Mouse (Mus musculus) CD4-positive, CD25-positive, alpha-beta regulatory T cell, adult 4 months (primary cell): ENCODE data around the gene C1ql4. TPM values are rescaled to one million over a fixed set of nuclear protein-coding genes. Genes with fewer than 3 reads are reported as not detected.
A peak's percentile ranks its signal among the peaks of the same experiment; 100 is the strongest.
"Not testable (repeated sequence)": the region's sequence is repeated elsewhere in the genome, so short reads cannot be mapped to it uniquely, and the experiment has no call there.

Experiments
- ATAC-seq: one replicate; pipeline ENCODE4 v1.8.0; 2017
- polyA plus RNA-seq, 2 experiments: library from polyadenylated mRNA; unstranded; fragments of 100-300 nt; shearing (Covaris generic); gene quantifications; one replicate each; pipeline ENCODE4 v1.2.1; 2017

The C1ql4 gene
- polyA plus RNA-seq, 2 experiments from 2014 or later, result not detected

GRCm38 (mm10) chr15:99097840-99098492 is 10.3 kb upstream of the C1ql4 start:
- ATAC-seq, result no peak

- ATAC-seq, result no peak
Observed at GRCm38 (mm10) chr15:99096831-99097500, 9.3 kb upstream of the C1ql4 start.

GRCm38 (mm10) chr15:99096061-99096793 is 8.6 kb upstream of the C1ql4 start:
- ATAC-seq, result no peak

DNA sequence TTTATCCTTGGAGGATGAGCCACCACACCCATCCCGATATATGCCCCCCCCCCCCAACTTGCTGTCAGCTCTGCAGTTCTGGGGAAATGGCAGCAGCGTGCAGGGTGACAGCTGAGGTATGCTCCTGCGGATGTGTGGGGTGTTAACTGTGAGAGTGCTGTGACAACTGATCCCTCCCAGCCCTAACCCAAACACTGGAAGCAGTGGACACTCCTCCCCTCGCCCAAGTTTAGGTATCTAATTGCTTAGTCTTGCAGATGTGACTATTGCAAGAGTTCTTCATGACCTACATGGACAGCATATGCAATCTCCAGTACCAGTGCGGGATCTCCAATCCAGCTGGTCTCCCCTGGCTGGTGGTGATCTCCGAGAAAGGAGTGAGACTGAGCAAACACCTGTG is 7.7 kb upstream of the C1ql4 start:
- ATAC-seq, result no peak

DNA sequence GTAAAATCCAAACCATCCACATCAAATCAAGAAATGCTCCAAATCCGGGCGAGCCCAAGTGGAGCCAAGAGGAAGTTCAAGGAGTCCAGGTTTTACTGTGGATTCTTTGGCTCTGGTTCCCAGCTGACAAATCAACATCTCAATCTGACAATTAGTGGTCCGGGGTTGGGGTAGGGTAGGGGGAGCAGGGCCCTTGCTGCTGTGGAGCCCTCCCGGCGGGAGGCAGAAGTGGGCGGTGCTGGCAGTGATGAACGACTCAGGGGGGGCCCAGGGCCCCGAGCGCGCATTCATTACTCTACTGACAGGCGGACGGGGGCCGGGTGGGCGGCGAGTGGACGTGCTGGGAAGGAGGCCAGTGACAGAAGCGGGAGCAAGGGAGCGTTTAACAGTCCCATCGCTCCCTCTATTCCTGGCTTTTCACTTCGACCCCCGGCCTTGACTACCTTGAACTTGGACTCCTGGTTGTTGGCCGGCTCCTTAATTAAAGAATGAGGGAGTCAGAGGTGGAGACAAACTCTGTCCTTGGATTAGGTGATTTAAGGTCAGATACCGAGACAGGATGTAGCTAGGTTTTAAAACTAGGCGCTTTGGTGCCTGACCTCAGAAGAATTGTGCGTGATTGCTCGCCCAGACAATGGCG is 7.1 kb upstream of the C1ql4 start:
- no peak for ATAC-seq

DNA sequence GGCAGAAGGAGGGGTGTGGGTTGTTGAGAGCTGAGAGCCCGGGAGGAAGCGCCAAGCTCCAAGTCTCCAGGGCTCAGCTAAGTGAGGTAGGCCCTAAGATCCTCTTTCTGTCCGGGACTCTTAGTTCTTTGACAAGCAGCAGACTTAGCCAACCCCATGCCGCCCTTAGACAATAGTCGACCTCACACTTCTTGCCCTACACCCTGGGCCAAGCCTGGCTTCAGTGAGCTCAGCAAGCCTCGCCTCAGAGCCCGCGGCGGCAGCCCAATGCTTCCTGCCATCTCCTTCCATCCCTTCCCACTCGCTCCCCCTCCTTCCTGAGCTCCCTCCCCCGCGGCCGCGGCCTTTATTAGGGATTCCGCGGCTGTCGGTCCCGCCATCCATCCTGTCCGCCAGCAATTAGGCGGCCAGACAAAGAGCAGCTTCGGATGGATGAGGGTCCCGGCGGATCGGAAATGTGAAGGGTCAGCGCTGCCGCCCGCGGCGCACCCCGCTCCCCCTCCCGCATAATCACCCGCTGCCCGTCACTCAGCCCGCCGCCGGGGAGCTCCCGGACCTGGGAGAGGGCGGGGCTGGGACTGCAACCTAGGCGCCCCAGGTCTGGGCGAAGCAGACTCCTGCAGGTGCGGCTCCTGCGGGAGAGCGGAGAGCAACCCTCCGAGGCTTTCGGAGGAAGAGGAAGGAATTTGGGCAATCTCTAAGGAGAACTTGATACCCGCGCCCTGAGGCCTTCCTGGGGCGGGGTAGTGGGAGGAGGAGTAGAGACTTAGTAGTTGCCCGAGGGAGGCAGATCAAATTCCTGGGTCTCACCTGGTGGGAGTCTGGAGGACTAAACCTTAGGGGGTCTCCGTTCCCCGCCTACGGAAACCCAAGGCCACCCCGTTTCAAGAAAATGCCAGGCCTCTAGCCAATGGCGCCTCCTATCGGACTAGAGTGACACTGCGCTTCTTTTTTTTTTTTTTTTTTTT is 6.0 kb upstream of the C1ql4 start:
- ATAC-seq, result no peak

- ATAC-seq, result no peak
Observed at GRCm38 (mm10) chr15:99092870-99093269, 5.3 kb upstream of the C1ql4 start, which contains the start of gene Dnajc22. Dnajc22 (plus strand) TSS chr15:99093170.

DNA sequence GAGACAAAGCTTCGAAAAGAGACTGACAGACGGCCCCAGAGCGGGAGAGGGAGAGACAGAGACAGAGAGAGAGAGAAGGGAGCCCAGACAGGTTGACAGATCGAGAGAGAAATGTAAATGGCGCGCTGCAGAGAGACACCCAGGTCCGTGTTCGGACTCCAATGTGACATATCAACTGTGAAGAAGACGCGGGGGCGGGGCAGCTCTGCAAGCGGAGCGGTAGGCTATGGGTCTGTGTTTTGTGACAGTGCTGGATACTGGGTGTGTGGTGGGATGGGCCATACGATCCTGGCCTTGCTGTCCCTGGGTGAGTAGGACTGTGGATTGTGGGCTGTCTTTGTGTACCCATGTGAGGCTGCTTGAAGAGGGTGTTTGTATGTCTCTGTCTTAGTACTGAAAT is 1.5 kb upstream of the C1ql4 start:
- ATAC-seq, result no peak

DNA sequence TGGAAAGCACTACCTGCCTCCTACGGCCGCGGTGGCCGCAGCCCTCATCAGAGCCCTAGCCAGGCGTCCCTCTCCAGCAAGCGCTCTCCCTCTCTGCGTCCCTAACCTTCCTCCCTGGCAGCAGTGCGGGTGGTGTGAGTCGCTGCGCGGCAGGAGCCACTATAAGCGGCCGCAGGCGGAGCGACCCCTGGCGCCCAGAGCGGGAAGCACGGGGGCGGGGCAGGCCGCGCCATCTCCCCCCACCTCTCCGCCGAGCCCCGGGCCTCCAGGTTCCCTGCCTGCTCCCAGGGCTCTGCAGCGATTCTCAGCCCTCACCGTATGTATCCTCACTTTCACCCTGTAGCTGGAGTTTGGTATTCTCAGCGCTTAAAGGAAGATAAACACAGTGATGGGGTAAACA is 675 bp upstream of the C1ql4 start:
- ATAC-seq, result peak; percentile 94

GRCm38 (mm10) chr15:99085997-99086396 is 1.6 kb downstream of the C1ql4 start:
- ATAC-seq, result no peak

GRCm38 (mm10) chr15:99084618-99085017 is 3.0 kb downstream of the C1ql4 start:
- ATAC-seq, result no peak

DNA sequence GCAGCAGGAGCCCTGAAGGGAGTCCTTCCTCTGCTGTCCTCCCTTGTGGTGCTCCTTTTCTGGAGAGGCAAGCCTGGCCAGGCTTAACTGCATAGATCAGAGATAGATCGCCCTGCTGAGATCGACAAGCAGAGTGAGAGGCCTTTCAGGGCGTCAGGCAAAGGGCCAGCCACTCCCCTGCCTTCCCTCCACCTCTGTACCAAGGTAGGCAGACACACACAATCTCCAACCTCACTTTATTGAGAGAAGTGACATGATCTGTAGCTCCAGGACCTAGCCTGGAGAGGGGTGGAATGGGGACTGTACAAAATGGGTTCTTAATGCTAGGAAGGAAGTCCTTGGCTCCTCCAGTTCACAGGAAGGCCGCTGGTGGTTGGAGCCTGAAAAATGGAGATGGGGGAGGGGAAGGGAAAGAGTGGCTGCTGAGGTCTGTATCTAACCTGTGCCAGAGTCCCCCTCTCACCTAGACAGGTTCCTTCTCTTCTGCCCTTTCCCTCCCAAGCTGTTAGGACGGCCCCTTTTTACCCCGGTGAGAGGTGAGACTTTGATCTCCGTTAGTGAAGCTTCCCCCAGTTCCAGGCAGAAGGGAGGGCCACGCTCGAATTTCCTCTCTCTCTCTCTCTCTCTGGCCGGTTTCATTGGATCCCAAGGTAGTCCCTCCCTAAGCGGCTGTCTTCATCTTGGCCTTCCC is 3.6 kb downstream of the C1ql4 start:
- ATAC-seq, result no peak

- peak; percentile 34 for ATAC-seq
Observed at GRCm38 (mm10) chr15:99083258-99083657, 4.4 kb downstream of the C1ql4 start.

DNA sequence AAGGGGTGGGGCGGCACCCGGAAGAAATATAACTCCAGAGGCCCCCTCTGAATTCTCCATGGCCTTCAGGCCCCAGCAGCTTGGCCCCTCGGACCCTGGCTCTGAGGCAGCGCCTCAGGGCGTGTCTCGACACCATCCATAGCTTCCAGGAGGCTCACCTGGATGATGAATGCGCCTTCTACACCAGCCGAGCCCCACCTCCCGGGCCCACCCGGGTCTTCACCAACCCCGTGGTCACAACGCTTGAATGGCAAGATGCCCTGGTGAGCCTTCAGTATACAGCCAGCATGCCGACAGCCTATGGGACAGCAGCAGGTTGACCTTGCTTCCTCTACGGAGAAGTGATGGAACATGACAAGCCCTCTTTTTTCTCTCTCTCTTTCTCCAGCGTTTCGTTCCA is 4.8 kb downstream of the C1ql4 start:
- no peak for ATAC-seq

DNA sequence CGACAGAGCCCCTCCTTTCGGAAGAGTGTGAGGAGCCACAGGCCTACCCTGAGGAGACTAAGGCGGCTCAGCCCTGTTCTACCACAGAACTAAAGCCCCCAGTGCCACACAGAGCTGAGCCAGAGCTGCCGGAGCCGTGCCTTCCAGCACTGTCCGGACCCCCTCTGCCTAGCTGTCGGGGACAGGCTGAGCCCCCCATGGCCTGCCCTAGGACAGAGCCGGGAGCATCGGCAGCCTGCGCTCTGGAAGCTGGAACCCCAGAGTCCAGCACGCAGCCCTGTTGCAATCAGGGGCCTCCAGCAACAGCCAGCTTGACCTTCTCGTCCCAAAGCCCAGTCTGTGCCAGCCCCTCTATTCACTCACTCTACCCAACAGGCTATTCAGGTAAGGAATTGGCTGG is 5.3 kb downstream of the C1ql4 start:
- no peak for ATAC-seq

DNA sequence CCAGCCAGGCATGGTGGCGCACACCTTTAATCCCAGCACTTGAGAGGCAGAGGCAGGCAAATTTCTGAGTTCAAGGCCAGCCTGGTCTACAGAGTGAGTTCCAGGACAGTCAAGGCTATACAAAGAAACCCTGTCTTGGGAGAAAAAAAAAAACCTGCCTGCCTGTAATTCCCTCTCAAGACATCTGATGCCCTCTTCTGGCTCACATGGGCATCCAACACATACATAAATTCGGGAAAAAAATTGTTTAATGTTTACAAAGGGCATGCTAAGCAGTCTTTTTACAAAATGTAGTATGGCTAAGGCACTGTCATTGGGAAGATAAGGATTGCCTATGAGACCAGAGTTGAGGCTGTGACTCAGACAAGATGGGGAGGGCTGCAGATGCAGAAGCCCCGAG is 7.8 kb downstream of the C1ql4 start:
- no peak for ATAC-seq

DNA sequence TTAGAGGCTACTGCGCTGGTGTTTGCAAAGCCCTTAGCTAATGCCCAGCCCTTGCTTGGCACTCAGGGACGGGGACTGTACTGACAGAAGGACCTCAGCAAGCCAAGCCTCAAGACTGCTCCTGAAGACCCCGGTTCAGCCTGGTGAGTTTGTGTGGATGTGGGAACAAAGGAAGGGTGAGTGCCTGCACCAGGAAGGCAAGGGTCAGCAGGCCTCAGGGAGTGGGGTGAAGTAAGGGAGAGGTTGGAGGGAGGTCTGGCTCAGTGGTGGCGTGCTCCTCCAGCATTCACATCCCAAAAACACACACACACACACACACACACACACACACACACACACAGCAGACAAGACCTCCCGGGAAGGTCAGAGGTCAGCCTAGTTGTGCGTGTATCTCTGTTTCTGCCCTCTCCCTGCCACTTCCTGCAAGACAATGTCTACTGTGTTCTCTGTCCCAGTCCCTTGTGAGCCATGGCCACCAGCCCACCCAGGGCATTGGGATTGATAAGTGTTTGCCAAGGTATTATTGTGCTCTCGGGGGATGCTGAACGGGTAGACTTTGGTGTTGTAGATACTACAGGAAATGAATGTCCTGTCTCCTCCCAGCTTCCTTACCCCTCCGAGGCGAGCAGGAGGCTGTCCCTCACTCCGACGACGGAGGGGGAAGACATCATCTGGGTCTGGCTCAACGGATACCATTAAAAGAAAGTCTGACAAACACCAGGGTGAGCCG is 9.3 kb downstream of the C1ql4 start:
- ATAC-seq, result no peak

DNA sequence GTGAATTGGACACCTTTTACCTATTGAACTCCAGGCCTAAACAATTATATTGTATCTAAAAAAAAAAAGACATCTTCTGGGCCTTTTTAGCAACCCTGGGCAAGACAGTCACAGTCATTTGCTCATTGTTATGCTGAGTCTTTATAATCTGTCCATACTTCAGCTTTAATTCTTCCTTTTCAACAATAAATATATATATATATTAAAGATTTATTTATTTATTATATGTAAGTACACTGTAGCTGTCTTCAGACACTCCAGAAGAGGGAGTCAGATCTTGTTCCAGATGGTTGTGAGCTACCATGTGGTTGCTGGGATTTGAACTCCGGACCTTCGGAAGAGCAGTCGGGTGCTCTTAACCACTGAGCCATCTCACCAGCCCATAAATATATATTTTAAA is 11.6 kb downstream of the C1ql4 start:
- not testable (repeated sequence) for ATAC-seq

DNA sequence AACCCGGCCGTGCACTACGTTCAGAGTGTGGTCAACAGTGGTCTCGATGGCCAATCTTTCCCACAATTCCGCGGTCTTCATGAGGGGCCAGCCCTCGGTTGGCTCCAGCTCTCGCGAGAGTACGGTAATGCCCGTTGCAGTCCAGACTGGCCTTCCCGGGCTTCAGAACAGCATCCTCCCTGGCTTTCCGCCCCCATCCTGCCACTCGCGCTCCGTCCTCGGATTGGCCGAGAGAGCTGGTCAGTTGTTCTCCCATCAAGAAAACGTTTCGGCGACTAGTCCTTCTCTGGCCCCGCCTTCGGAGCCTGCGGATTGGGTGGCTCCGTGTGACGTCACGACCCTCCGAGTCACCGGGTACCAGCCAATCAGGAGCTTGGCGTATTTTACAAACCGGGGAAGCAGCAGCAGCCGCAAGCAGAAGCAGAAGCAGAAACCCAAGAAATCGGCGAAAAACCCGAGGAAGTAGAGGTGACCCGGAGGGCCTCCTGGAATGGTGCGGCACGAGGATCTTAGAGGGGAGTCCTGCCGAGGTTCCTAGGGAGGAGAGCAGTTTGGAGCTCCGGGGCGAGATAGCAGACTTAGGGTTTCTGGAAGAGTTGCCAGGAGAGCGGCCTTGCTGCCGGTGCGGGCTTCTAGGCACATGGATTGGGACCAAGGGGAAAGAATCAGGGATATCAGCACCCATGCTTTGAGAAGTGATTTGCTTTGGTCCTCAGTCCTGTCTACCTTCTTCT is 12.8 kb downstream of the C1ql4 start:
- ATAC-seq, result peak; percentile 99

DNA sequence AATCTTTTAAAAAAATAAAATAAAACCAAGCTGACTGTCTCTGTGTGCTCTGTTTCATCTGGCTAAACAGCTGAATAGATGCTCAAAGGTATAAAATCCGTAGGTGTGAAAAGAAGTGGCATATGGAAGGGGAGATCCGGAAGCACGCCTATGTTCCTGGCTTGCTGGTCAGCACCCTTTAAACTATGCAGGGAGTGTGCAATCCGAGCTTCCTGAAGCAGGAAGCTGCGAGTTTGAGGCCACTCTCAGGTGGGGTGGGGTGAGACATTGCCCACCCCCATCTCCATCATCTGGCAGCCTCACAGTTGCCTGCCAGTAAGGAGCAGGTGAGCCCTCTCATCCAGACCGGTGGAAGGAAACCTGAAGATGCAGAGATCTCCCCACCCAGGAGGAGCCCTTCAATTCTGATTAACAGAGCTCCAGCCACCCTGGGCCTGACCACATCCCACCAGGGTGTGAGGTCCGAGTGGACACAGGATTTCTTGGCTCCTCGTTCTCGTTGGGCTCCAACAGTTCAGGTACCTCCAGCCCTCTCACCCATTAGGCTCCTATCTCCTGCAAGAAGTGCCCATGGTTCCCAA is 13.5 kb downstream of the C1ql4 start, which contains the start of gene Troap:
Troap (plus strand) TSS at position 557 of the 581 bp plus-strand sequence.
- peak; percentile 27 for ATAC-seq
